Mouse (Mus musculus) limb, embryonic 13.5 days (tissue): ENCODE data around the gene Mgat5. TPM values are rescaled to one million over a fixed set of nuclear protein-coding genes. Genes with fewer than 3 reads are reported as not detected.

Experiments
- ATAC-seq: fragments of 200-750 bp; cut with Nextera tagmentation; 2 replicates; pipeline ENCODE4 v1.8.0; 2017; ENCODE audit warnings: low read depth, moderate number of reproducible peaks, moderate TSS enrichment; ENCODE audit not compliant: low FRiP score
- H3K27ac ChIP-seq: fragments of 300-500 bp; sonication (generic); 2 replicates; pipeline ENCODE4 v1.5.1; 2015; ENCODE audit warnings: inconsistent platforms, mild to moderate bottlenecking, moderate library complexity
- H3K27me3 ChIP-seq: fragments of 300-500 bp; sonication (generic); 2 replicates; pipeline ENCODE4 v1.6.1; 2015; ENCODE audit warnings: mild to moderate bottlenecking, inconsistent platforms
- H3K36me3 ChIP-seq: fragments of 300-500 bp; sonication (generic); 2 replicates; pipeline ENCODE4 v1.6.1; 2015; ENCODE audit warnings: inconsistent platforms, mild to moderate bottlenecking, moderate library complexity
- H3K4me1 ChIP-seq: fragments of 300-500 bp; sonication (generic); 2 replicates; pipeline ENCODE4 v1.6.1; 2015; ENCODE audit warnings: inconsistent platforms
- H3K4me2 ChIP-seq: fragments of 300-500 bp; sonication (generic); replicated peaks from 2 replicates; pipeline ENCODE4 v1.6.1; 2015; ENCODE audit warnings: inconsistent platforms, mild to moderate bottlenecking, moderate library complexity
- H3K4me3 ChIP-seq: fragments of 300-500 bp; sonication (generic); 2 replicates; pipeline ENCODE4 v1.5.1; 2015; ENCODE audit warnings: moderate library complexity, mild to moderate bottlenecking, inconsistent platforms
- H3K9ac ChIP-seq: fragments of 300-500 bp; sonication (generic); 2 replicates; pipeline ENCODE4 v1.6.1; 2015; ENCODE audit warnings: mild to moderate bottlenecking, inconsistent platforms
- H3K9me3 ChIP-seq: fragments of 300-500 bp; sonication (generic); 2 replicates; pipeline ENCODE4 v1.6.1; 2016; ENCODE audit warnings: inconsistent platforms
- WGBS: fragments of 180-500 bp; shearing (Covaris S2); methylation state at CpG from one replicate; pipeline ENCODE4 v1.1.7; 2015; 5-methylcytosine and 5-hydroxymethylcytosine counted together
- polyA plus RNA-seq: library from polyadenylated mRNA; unstranded; fragments of >200 nt; fragmentation: Nextera tagmentation; extraction: Ambion mirVana; gene quantifications from 2 replicates; pipeline ENCODE4 v1.2.1, GENCODE M21; 2015

Mgat5 gene
- polyA plus RNA-seq, result 5.8 and 6.0 TPM in 2 replicates

DNA sequence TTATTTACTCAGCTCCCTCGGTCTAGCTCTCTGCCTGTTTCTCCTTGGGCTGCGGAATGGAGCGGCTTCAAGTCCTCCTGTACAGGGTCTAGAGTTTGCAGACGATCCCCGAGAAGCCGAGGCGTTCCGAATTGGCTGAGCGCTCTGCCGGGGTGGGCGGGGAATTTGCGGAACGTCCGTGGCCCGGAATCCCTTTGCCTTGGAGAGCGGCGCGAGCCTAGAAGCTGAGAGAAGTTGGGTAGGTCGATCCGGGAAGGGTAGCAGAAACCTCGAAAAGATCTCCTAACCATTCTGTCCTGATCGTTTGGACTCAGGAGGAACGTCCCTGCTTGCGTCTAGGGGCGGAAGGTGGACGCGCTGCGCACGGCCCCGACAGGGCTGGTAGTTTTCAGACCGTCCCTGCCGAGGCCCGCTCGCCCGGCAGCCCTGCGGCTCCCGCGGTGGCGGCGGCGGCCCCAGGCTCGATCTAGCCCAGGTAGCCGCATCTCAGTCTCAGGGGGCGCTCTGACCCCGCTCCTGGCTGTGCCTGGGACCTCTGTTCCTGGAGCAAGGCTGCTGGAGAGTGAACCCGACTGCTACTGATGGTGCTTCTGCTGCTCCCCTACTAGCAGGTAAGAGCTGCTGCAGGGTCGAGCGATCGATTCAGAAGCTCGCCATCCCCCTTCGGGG, at the start of gene Mgat5:
Gene Mgat5 (plus strand): TSS at position 199 of the 669 bp plus-strand sequence.
- Histone ChIP-seq H3K27ac (peak within 1 kb of the TSS; percentile 94), H3K4me3 (peak within 1 kb of the TSS; percentile 83), H3K4me1 (peaks cover 37% of the 10 kb centered on the region), H3K4me2 (peak within 1 kb of the TSS; percentile 98), H3K9ac (peak within 1 kb of the TSS; percentile 84), H3K27me3 (no peaks in the 10 kb centered on the region), H3K9me3 (no peaks in the 10 kb centered on the region), H3K36me3 (no peaks in the 10 kb centered on the region)
- ATAC-seq, result peak; percentile 91
- under 1% methylated on average over 51 of the region's 51 CpGs for WGBS

DNA sequence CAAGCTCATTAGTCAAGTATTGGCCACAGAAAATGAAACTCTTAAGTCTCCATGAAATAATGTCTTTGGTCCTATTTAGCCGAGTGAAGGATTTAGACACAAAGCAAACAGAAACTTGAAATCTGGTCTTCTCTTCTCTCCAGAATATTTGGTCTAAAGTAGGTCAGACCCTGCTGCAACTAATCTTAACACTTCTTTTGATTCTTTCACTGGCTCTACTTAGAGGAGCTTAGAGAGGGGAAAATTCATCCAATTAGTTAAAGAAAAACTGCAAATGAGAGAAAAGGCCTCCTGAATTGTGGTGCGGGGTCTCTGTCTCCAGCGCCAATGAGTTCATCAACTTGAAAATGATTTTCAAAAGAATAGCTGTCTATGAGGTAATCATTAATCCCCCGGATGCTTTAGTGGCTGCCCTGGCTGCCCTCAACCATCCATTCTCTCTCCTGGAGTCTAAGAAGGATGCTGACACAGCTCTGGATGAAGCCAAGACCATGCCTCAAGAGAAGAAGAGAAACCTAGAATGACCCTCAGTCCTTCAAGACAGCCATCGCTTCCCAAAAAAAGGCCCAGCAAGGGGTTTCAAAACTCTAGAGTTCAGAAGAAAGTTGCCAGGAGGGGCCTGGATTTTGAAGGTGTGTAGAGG, 44.6 kb upstream of the Mgat5 start:
- H3K27ac ChIP-seq, result no peak overlapping the region
- WGBS, result 91% methylated on average over 5 of the region's 5 CpGs
- H3K36me3 ChIP-seq, result no peaks in the 10 kb centered on the region
- H3K4me1 ChIP-seq, result no peaks in the 10 kb centered on the region
- ATAC-seq, result no peak
- no peaks in the 10 kb centered on the region for H3K27me3 ChIP-seq
- H3K4me2 ChIP-seq, result no peak overlapping the region
- no peak overlapping the region for H3K9ac ChIP-seq
- no peaks in the 10 kb centered on the region for H3K9me3 ChIP-seq
- no peak overlapping the region for H3K4me3 ChIP-seq

DNA sequence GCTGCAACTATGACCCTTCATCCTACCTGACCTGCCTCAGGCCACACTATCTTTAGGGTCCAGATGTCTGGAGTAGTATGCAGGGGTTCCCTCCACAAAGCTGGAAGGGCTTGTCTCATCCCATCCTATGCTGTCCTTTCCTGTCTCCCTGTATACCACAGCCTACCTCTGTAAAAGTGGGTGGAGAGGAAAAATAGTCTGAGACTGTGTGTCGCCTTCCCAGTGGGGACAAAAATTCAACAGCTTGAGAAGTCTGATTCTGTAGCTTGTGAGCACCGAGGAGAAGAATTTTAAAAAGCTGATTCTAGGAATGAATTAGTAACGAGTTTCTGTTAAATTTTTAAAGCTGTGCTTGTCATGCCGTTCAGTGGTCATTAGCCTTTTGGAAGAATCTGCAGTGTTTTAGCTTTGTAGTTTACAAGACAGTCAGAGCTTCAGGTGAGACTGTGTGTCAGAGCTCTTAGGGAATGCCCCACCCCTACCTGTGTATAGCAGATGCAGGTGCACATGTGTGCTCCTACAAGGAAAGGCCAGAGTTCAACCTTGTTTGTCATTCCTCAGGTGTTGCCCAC, 40.1 kb upstream of the Mgat5 start:
- H3K9me3 ChIP-seq, result no peaks in the 10 kb centered on the region
- no peak overlapping the region for H3K4me2 ChIP-seq
- no peak for ATAC-seq
- no peaks in the 10 kb centered on the region for H3K36me3 ChIP-seq
- no peak overlapping the region for H3K27ac ChIP-seq
- peaks cover 9% of the 10 kb centered on the region; the same call in 1 of the 2 replicates for H3K4me1 ChIP-seq
- no peak overlapping the region for H3K9ac ChIP-seq
- 69% methylated on average over 4 of the region's 4 CpGs for WGBS
- H3K4me3 ChIP-seq, result no peak overlapping the region
- H3K27me3 ChIP-seq, result no peaks in the 10 kb centered on the region

DNA sequence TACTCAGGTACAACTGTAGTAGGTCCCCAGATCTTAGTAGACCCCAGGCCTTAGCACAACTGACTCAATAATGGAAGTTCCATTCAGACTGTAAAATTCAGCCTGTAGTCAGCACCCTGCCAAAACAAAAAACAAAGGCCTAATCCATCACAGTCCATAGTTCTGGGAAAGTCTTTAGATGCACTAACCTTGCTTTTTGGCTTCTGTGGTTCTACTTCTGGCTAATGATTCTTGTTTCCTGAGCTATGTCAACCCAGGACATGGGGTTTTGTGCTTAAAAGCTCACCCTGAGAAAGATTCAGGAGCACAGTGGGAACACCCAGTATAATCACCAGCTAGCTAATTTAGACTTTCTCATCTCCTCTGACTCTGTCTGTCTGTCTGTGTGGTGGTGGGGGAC, 38.3 kb upstream of the Mgat5 start:
- Histone ChIP-seq H3K27ac (no peak overlapping the region), H3K9ac (no peak overlapping the region), H3K4me2 (no peak overlapping the region)

DNA sequence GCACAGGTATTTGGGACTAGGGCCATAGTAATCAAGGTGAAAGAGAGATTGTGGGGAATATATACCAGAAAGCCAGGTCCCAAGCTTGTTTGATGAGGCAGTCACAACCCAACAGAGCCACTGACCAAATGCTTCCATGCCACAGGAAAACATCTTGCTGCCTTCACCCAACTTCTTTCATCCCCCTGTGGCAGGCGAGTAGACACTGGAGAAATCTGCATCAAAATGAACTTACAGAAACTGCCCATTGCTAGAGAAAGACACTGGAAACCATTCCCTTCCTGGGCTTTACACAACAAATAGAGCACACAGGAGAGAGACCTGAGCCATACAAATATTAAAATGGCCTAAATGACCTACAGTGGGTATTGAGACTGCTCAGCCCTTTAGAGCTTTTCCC, 37.2 kb upstream of the Mgat5 start:
- H3K27ac ChIP-seq, result no peak overlapping the region; the same call in 1 of the 2 replicates
- no peaks in the 10 kb centered on the region for H3K9me3 ChIP-seq
- no peak overlapping the region for H3K4me2 ChIP-seq
- no peak overlapping the region for H3K9ac ChIP-seq
- no peak overlapping the region for H3K4me3 ChIP-seq
- 82% methylated on average over 1 of the region's 1 CpGs for WGBS
- no peaks in the 10 kb centered on the region for H3K27me3 ChIP-seq
- ATAC-seq, result no peak
- H3K4me1 ChIP-seq, result peaks cover 9% of the 10 kb centered on the region; the same call in 1 of the 2 replicates
- H3K36me3 ChIP-seq, result no peaks in the 10 kb centered on the region

More for the DNA sequence above, 38.3 kb upstream of the Mgat5 start:
- no peaks in the 10 kb centered on the region for H3K27me3 ChIP-seq
- ATAC-seq, result no peak
- no peaks in the 10 kb centered on the region for H3K36me3 ChIP-seq
- no peaks in the 10 kb centered on the region for H3K9me3 ChIP-seq
- no peak overlapping the region for H3K4me3 ChIP-seq
- peaks cover 9% of the 10 kb centered on the region; the same call in 1 of the 2 replicates for H3K4me1 ChIP-seq

DNA sequence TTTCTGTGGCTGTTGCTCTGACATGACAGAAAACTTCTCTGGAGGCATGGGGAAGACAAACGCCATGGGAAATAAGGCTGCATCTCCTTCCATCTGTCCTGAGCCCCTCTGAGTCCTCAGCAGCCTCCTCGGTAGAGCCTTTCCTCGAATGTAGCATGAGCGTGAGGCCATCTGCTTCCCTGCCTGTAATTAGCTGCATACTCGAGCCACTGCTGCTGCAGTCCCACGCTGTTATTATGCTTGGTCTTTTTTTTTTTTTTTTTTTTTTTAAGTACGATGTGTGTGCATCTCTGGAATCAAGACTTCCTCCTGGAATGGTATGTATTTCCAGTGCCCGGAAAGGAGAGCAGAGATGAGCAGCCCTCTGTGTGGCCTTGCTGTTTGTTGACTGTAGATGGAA, 36.6 kb upstream of the Mgat5 start:
- H3K27me3 ChIP-seq, result no peaks in the 10 kb centered on the region
- H3K4me2 ChIP-seq, result no peak overlapping the region
- no peaks in the 10 kb centered on the region for H3K9me3 ChIP-seq
- H3K4me1 ChIP-seq, result peaks cover 9% of the 10 kb centered on the region; the same call in 1 of the 2 replicates
- no peak overlapping the region for H3K9ac ChIP-seq
- H3K4me3 ChIP-seq, result no peak overlapping the region
- no peak overlapping the region; the same call in 1 of the 2 replicates for H3K27ac ChIP-seq
- no peaks in the 10 kb centered on the region for H3K36me3 ChIP-seq
- no peak for ATAC-seq
- WGBS, result 33% methylated on average over 8 of the region's 8 CpGs

DNA sequence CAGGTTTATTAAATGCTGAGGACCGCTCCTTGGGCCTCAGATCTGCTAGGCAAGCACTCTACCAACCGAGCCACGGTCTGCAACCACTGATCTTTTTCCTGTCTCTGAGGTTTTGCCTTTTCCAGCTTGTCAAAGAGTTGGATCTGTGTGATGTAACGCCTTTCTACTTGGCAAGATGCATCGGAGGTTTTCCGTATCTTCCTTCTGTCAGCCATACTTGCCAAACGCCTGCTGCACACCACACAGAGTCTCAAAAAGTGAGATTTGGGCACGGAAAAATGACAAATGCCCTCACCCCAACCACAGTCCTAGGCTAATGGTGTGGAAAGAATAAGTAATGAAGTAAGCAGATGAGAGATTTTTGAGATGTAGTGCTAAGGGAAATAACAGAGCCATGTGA, 35.3 kb upstream of the Mgat5 start:
- no peak overlapping the region for H3K9ac ChIP-seq
- 81% methylated on average over 8 of the region's 8 CpGs for WGBS
- no peak overlapping the region for H3K4me2 ChIP-seq
- no peaks in the 10 kb centered on the region for H3K27me3 ChIP-seq
- peaks cover 9% of the 10 kb centered on the region; the same call in 1 of the 2 replicates for H3K4me1 ChIP-seq
- H3K4me3 ChIP-seq, result no peak overlapping the region
- no peak overlapping the region for H3K27ac ChIP-seq
- ATAC-seq, result no peak
- no peaks in the 10 kb centered on the region for H3K9me3 ChIP-seq
- no peaks in the 10 kb centered on the region for H3K36me3 ChIP-seq

DNA sequence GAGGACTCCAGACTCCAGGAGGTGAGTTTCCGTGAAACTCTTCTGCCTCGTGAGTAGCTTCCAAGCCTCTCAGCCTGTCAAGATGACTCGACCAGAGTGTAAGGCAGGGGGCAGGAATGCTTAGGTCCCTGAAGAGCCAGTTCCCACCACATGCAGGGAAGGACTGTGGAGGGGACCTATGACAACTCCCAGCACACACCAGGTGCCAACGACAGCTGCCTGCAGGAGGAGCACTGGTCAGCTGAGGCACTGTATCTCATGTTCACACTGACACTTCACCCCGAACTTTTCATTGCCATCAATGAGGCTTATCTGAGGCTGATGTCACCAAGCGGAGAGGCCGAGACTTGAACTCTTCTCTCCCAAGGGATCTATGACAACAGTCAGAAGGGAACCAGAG, 33.5 kb upstream of the Mgat5 start:
- no peak for ATAC-seq
- Histone ChIP-seq H3K4me3 (no peak overlapping the region), H3K9me3 (no peaks in the 10 kb centered on the region), H3K27me3 (no peaks in the 10 kb centered on the region), H3K36me3 (no peaks in the 10 kb centered on the region), H3K4me1 (peaks cover 9% of the 10 kb centered on the region; the same call in 1 of the 2 replicates), H3K27ac (no peak overlapping the region), H3K9ac (no peak overlapping the region), H3K4me2 (no peak overlapping the region)
- WGBS, result 82% methylated on average over 7 of the region's 7 CpGs

DNA sequence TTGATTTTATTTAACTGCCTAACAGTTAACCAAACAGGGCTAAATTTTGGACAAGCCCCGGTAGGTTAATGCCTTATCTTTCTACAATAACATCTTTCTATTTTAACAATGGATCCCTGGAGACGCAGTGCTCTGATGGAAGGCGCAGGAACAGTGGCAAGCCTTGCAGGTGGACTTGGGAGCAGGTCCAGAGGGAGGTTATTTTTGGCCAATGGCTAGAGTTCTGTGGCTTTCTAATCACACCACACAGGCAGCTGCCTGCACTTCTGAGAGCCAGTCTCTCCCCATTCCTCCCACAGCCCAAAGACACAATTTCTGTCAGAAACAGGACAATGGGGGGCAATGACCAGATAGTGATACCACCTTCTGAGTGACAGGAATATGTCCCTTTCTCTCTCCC, 31.4 kb upstream of the Mgat5 start:
- Histone ChIP-seq H3K4me1 (no peaks in the 10 kb centered on the region), H3K9me3 (no peaks in the 10 kb centered on the region), H3K9ac (no peak overlapping the region), H3K27me3 (no peaks in the 10 kb centered on the region), H3K36me3 (no peaks in the 10 kb centered on the region), H3K4me2 (no peak overlapping the region), H3K27ac (no peak overlapping the region), H3K4me3 (no peak overlapping the region)
- 83% methylated on average over 3 of the region's 3 CpGs for WGBS
- no peak for ATAC-seq

DNA sequence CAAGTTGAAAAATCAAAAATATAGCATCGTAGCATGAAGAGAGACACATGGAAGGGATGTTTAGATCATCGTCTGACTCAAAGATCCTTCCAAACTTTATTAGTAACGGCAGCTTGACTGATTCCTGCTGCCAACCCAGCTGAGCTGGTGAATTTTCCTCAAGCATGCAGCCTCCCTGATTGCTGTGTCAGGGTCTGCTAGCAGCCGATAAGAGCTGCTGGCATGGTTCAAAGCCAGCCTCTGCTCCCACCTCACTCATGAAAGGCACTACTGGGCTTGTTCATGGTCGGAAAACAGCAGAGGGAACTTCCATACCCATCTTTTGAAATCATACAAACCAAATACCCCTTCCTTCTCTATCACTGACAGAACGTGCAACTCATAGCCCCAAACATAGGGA, 12.4 kb upstream of the Mgat5 start:
- no peaks in the 10 kb centered on the region for H3K9me3 ChIP-seq
- H3K27me3 ChIP-seq, result no peaks in the 10 kb centered on the region
- 82% methylated on average over 6 of the region's 6 CpGs for WGBS
- H3K4me2 ChIP-seq, result no peak overlapping the region
- H3K4me1 ChIP-seq, result no peaks in the 10 kb centered on the region
- no peak overlapping the region for H3K4me3 ChIP-seq
- H3K27ac ChIP-seq, result no peak overlapping the region
- no peak for ATAC-seq
- no peaks in the 10 kb centered on the region for H3K36me3 ChIP-seq
- no peak overlapping the region for H3K9ac ChIP-seq

DNA sequence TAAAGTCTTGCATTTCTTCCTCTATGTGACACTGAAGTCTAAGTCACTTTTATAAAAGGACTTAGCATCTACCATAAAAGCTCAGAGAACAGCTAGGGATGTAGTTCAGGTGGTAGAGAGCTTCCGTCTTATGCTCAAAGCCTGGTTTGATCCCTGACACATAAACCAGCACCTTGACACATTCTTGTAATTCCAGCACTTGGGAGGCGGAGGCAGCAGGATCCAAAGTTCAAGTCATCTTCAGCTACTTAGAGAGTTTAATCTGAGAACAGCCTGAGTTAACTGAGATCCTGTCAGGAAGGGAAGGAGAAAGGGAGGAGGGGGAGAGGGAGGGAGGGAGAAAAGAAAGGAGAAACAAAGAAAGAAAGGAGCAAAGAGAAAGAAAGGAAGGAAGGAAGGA, 5.6 kb upstream of the Mgat5 start:
- no peak for ATAC-seq
- H3K4me3 ChIP-seq, result no peak overlapping the region
- 46% methylated on average over 2 of the region's 2 CpGs for WGBS

DNA sequence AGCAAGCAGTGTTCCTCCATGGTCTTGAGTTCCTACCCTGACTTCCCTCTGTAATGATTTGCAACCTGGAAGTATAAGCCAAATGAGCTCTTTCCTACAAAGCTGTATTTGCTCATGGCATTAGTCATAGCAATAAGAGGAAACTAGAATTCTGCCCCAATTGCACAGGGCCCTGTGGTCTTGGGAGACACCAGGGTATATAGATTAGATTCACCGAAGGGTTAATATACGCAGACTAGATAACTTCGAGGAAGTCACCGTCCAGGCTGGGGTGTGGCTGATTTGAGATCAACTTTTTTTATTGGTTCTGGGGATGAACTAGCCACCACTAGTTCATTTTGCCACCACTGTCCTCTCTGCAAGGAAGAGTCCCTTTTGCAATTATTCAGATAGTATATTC, 2.5 kb upstream of the Mgat5 start:
- ATAC-seq, result no peak
- WGBS, result 78% methylated on average over 4 of the region's 4 CpGs
- H3K9ac ChIP-seq, result no peak overlapping the region

More for the DNA sequence above, 5.6 kb upstream of the Mgat5 start:
- peaks cover 7% of the 10 kb centered on the region; the same call in 1 of the 2 replicates for H3K4me1 ChIP-seq
- no peaks in the 10 kb centered on the region for H3K36me3 ChIP-seq
- H3K4me2 ChIP-seq, result no peak overlapping the region
- H3K9ac ChIP-seq, result no peak overlapping the region
- no peaks in the 10 kb centered on the region for H3K9me3 ChIP-seq
- no peak overlapping the region for H3K27ac ChIP-seq
- no peaks in the 10 kb centered on the region for H3K27me3 ChIP-seq

More for the DNA sequence above, 2.5 kb upstream of the Mgat5 start:
- H3K27me3 ChIP-seq, result no peaks in the 10 kb centered on the region
- no peak overlapping the region for H3K4me2 ChIP-seq
- no peaks in the 10 kb centered on the region for H3K36me3 ChIP-seq
- H3K4me3 ChIP-seq, result no peak overlapping the region
- H3K4me1 ChIP-seq, result peaks cover 23% of the 10 kb centered on the region
- no peaks in the 10 kb centered on the region for H3K9me3 ChIP-seq
- no peak overlapping the region for H3K27ac ChIP-seq
